Mouse (Mus musculus) left cerebral cortex, postnatal 25 days (tissue): Measurements from ENCODE around the gene Fam19a1. TPM values are rescaled to one million over a fixed set of nuclear protein-coding genes. Genes with fewer than 3 reads are reported as not detected.
"Not testable (repeated sequence)": the region's sequence is repeated elsewhere in the genome, so short reads cannot be mapped to it uniquely, and the experiment has no call there.

Experiments
- DNase-seq, 2 experiments: peaks; one replicate each; pipeline ENCODE4 v3.0.0; 2022; ENCODE audit warnings: low spot score in 2 of 2, mixed read lengths in 1 of 2
- intact Hi-C: fragments of 180-260 bp; cut with DNase I; formaldehyde crosslinking; loops from one replicate; pipeline ENCODE4 v1.15.1; 2025
- total RNA-seq, 2 experiments: library from RNA; stranded (reverse); gene quantifications; 2 replicates each; pipeline ENCODE4 v1.2.3; 2021

Gene Fam19a1
- 10 to 100 TPM; 82.9 to 85.4 TPM for total RNA-seq

GRCm38 (mm10) chr6:96112854-96113253, at the start of gene Fam19a1:
TSS of gene Fam19a1 (plus strand) at chr6:96113154.
- intact Hi-C loops, result loop anchor here (10.0 kb wide), 2 partner anchors 322 to 628 kb away; no protein-coding TSS in a partner anchor
- peak in 1 of 2 experiments; percentile 22 for DNase-seq

DNA sequence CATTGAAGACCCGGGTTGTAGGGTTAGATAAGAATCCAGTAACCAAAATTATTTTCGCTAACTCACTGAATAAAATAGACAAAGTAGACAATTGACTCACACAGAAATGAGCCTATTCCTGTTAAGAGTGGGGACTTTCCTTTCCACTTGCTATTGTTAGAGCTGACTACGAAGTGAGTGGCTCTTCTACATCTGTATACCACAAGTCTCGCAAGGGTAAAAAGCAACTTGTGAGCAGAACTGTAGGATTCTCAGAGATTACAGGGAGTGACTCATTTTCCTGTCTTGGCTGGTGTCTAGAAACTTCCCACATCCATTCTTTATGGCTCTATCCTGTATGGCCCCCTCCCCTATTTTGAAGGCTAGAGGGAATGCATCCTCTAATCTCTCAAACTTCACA, 41.9 kb upstream of the Fam19a1 start:
- peak in 1 of 2 experiments; percentile 42 for DNase-seq
- intact Hi-C loops, result no loop called here

GRCm38 (mm10) chr6:96071567-96071966, 41.4 kb upstream of the Fam19a1 start:
- no peak for DNase-seq
- intact Hi-C loops, result no loop called here

DNA sequence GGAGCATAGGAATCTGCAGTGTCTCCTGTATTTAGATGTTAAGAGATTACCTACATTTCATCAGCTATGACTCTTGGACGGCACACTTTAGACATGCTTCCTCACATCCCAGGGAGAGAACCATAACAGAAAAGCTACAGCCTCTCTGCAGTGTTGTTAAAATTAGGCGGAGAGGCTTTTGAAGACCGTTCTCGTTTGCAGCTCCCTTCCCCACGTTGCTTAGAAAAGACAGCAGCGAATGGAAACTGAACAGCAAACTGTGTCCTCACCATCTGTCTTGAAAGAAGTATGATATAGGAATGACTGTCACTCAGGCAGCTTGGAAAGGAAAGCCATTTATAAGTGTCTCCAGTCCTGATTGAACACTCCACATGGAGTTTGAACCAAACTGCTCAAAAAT, 23.0 kb upstream of the Fam19a1 start:
- intact Hi-C loops, result loop anchor here (10.0 kb wide), 1 partner anchor 185 kb away; no protein-coding TSS in a partner anchor
- DNase-seq, result peak in 1 of 2 experiments; percentile 82

DNA sequence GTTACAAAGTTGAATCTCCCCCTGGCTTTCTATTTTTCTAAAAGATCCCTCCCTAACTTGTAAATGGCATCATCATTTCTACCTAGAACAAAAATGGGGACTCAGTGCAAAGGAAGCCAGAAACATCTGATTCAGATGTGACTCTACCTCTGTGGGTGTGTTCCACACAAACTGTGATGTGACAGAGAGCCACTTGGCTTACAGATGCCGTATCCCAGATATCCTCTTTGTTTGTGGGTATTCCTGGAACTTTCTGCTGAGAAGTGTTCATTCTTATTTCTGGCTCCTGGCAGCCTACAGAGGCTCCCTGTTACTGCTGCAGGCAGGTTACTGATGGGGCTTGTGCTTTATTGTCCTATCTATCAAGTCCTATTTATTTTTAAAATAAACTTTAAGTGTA, 19.2 kb upstream of the Fam19a1 start:
- peak in 1 of 2 experiments; percentile 55 for DNase-seq
- intact Hi-C loops, result loop anchor here (10.0 kb wide), 1 partner anchor 189 kb away; no protein-coding TSS in a partner anchor

DNA sequence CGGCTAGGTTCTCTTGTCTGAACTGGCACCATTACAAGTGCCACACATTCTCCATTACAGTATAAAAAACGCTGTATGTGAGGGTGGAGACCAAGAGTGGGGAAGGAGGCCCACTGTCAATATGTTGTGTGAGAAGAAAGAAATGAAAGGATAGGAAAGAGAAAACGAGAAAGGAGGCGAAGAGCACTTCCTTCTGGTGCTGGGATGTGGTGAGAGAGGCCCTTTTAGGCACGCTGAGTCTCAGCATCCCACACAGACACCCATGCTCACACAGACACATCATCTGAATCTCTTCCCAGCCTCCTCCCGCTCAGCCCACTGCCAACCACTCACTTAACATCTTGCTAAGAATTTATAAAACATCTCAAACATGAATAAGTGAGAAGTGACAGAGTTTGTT, 14.7 kb upstream of the Fam19a1 start:
- peak in 1 of 2 experiments; percentile 94 for DNase-seq
- intact Hi-C loops, result loop anchor here (1.0 to 10.0 kb wide), 5 partner anchors 53 to 461 kb away; no protein-coding TSS in a partner anchor

DNA sequence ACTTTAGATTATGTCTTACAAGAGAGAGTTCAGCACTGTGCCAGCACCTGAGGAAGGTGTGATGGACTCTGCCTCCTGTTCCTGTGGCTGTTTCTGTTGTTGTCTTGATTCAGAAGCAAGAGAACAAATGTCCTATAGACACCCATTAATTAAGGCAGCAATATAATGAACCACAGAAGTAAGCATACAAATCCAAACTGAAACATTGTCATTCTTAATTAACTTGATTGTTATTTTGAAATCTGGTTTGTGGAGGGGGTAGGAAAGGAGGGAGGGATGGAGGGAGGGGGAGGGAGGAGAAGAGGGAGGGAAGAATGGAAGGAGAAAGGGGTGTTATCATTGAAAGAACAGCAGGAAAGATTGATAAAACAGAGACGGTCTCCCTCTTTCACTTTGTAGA, 1.3 kb upstream of the Fam19a1 start:
- DNase-seq, result no peak
- intact Hi-C loops, result loop anchor here (10.0 kb wide), 2 partner anchors 323 to 627 kb away; no protein-coding TSS in a partner anchor

DNA sequence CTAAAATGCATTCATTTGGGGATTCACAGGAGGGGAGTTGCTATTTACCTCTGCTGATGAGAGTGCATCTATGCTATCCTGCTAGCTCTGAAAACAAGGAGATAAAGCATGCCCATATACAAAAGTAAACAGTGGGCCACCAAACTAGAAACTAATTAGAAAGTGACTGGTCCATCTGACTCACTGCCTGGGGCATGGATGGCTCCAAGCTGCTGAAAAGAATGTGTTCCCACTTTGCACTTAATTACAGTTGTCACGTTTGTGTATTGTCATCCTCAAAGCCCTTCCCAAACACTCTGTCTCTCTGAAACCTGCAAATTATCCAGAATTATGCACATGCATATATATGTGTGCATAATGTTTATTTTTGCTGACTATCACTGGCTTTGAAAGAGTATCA, 1.2 kb downstream of the Fam19a1 start:
- intact Hi-C loops, result loop anchor here (10.0 kb wide), 2 partner anchors 321 to 629 kb away; no protein-coding TSS in a partner anchor

DNA sequence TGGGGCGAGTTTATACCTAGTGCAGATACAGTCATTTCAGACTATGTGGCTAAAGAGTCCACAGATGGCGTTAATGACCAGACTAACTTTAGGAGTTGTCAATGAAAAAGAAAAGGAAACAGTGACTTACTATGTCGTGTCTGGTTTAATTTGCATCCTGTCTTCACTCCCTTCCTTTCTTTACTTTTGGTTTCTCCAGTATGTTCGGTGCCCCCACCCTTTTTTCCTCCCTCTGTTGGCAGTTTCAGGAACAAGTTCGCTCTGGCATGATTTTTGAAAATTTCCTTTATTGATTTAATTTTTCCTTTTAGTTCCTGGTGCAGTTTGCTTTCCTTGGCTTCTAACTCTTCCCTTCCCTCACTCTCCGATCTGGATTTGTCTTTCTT, 3.2 kb downstream of the Fam19a1 start:
- intact Hi-C loops, result loop anchor here (2.0 to 10.0 kb wide), 6 partner anchors 129 to 899 kb away; no protein-coding TSS in a partner anchor
- DNase-seq, result no peak

More for the DNA sequence above, 1.2 kb downstream of the Fam19a1 start:
- no peak for DNase-seq

- DNase-seq, result peak; percentile 56 to 75
- intact Hi-C loops, result loop anchor here (2.0 to 10.0 kb wide), 6 partner anchors 128 to 899 kb away; no protein-coding TSS in a partner anchor
These were observed 3.7 kb downstream of the Fam19a1 start for GRCm38 (mm10) chr6:96116534-96117272.

- no peak for DNase-seq
- intact Hi-C loops, result no loop called here
These were observed 30.4 kb downstream of the Fam19a1 start for GRCm38 (mm10) chr6:96143326-96143725.

GRCm38 (mm10) chr6:96165403-96165802, 52.4 kb downstream of the Fam19a1 start:
- DNase-seq, result no peak
- intact Hi-C loops, result no loop called here

DNA sequence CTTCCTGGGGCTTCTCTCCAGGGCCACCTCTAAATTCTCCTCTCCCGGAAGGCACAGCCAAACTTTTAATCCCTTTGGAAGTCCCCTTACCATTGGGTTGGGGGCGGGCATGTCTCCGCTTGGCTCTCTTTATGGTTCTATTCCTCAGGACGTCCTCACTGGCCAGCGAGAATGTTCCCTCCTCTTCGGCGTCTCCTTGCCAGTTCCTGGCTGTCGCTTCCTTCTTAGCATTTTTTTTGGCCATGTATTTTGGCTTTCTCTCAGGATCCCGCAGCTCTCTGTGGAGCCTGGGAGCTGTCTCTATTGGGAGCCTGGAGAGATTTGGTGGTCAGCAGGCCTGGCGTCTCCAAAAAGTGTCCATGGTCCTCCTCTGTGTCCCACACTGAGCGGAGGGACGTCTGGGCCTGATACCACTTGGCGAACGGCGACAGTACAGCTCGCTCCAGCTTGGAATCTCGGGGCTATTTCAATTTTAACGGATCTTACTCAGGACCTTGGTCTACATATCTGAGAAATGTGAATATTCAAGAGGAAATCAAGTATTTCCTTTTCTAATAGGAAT, 52.9 kb downstream of the Fam19a1 start, which contains the start of gene 1700123L14Rik:
Gene 1700123L14Rik (minus strand): TSS at position 426 of the 562 bp plus-strand sequence.
- intact Hi-C loops, result no loop called here
- DNase-seq, result peak in 1 of 2 experiments; percentile 4

DNA sequence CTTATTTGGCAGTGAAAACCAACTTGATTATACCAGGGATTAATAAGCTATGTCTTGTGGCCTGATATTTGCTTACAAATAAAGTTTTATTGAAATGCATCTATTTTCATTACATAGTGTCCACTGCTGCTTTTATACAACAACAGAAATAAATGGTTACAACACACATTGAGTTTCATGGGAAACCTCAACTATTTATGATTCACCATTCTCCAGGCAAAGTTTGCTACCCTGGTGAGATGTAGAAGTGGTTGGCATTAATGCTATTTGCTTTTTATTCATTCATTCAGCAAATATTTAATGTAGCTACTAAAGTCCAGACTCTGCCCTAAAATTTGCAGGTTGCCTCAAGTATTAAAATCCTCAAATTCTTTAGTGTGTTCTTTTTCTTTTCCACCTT, 54.1 kb downstream of the Fam19a1 start:
- DNase-seq, result no peak
- intact Hi-C loops, result no loop called here

GRCm38 (mm10) chr6:96173681-96174080, 60.7 kb downstream of the Fam19a1 start:
- no peak for DNase-seq
- intact Hi-C loops, result no loop called here

DNA sequence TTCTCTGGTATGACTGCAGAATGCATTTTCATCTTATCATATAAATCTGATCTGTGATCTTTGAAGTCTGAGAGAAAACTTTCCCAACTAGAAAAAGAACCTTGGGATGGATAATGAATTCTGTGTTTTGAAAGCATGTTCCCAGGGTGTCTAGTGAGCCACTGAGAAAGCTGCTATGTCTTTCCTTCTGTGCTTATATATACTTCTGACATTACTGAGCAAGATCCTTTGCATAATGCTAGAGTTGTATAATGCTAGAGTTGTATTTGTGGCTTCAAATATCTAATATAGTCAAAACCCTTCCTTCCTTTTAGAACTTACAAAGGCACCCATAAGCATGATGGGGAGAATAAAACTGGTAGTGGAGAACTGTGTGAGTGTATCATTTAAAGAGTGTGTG, 65.6 kb downstream of the Fam19a1 start:
- DNase-seq, result no peak
- intact Hi-C loops, result no loop called here

GRCm38 (mm10) chr6:96183392-96183791, 70.4 kb downstream of the Fam19a1 start:
- intact Hi-C loops, result no loop called here
- DNase-seq, result no peak

GRCm38 (mm10) chr6:96186517-96186916, 73.6 kb downstream of the Fam19a1 start:
- peak in 1 of 2 experiments; percentile 39 for DNase-seq
- intact Hi-C loops, result no loop called here

- DNase-seq, intact Hi-C loops: not testable (repeated sequence)
These were observed 86.0 kb downstream of the Fam19a1 start for GRCm38 (mm10) chr6:96198991-96199390.

- intact Hi-C loops, result no loop called here
- DNase-seq, result no peak
These were observed 92.4 kb downstream of the Fam19a1 start for GRCm38 (mm10) chr6:96205395-96205794.
